Mouse (Mus musculus) spleen, adult 2 months (tissue): ENCODE results near the gene Hdac7. TPM values are rescaled to one million over a fixed set of nuclear protein-coding genes. Genes with fewer than 3 reads are reported as not detected.

ENCODE experiments used
- DNase-seq, 2 experiments: peaks; one replicate each; pipeline versions ENCODE4 v3.0.0 to v3.0.0-alpha.2; 2012 to 2021; ENCODE audit warnings: low spot score in 2 of 2, low read depth in 1 of 2
- H3K27ac ChIP-seq: fragments of 200-500 bp; 2 replicates; pipeline ENCODE4 v1.5.1; 2012; ENCODE audit warnings: low read length, inconsistent platforms; ENCODE audit not compliant: insufficient read depth
- H3K27me3 ChIP-seq: fragments of 200-500 bp; 2 replicates; pipeline ENCODE4 v1.6.1; 2012; ENCODE audit warnings: mild to moderate bottlenecking, moderate library complexity, low read length, inconsistent platforms; ENCODE audit not compliant: control insufficient read depth, insufficient read depth
- H3K36me3 ChIP-seq: fragments of 200-500 bp; 2 replicates; pipeline ENCODE4 v1.6.1; 2012; ENCODE audit warnings: mild to moderate bottlenecking, low read length, inconsistent platforms; ENCODE audit not compliant: control insufficient read depth, insufficient read depth
- H3K4me1 ChIP-seq: fragments of 200-500 bp; 2 replicates; pipeline ENCODE4 v1.6.1; 2011; ENCODE audit warnings: inconsistent platforms; ENCODE audit not compliant: control insufficient read depth, insufficient read depth, insufficient read length
- H3K4me3 ChIP-seq: fragments of 200-500 bp; 2 replicates; pipeline ENCODE4 v1.5.1; 2011; ENCODE audit warnings: mild to moderate bottlenecking, inconsistent platforms; ENCODE audit not compliant: insufficient read depth, insufficient read length; ENCODE audit errors: extremely low read depth
- CTCF ChIP-seq: fragments of 200-500 bp; IDR thresholded peaks from 2 replicates; pipeline ENCODE4 v1.5.1; 2011; ENCODE audit warnings: mild to moderate bottlenecking, inconsistent platforms; ENCODE audit not compliant: insufficient read depth, insufficient read length, insufficient replicate concordance; ENCODE audit errors: extremely low read depth
- POLR2A ChIP-seq: fragments of 200-500 bp; IDR thresholded peaks from 2 replicates; pipeline ENCODE4 v1.6.1; 2011; ENCODE audit warnings: low read depth, low read length, inconsistent platforms
- WGBS: fragments of 180-500 bp; shearing (Covaris S2); methylation state at CpG from one replicate; pipeline ENCODE4 v1.1.7; 2018; 5-methylcytosine and 5-hydroxymethylcytosine counted together
- polyA plus RNA-seq: library from polyadenylated mRNA; depleted of rRNA; stranded (reverse); fragments of >200 nt; gene quantifications from 2 replicates; pipeline ENCODE4 v1.2.3, GENCODE M21; 2012

Gene Hdac7
- polyA plus RNA-seq, 1 experiment: 104 TPM

DNA sequence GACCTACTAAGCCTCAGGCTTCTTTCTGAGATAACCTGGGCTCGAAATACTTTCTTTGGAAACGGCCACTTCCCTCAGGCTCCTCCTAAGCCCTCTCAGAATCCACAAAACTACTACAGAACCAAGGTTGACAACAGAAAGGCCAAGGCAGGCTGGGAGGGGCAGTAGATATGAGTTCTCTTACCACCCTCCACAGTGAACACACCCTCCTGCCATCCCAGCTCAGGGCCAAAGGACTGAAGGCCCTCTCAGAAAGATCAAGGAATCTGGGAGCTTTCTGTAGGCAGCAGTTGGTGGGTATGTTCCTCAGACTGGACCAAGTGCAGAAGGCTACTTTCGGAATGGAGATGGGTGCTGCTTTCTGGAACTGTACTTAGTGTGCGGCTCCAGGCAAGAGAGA lies 29.0 kb downstream of the Hdac7 start:
- Histone ChIP-seq H3K27me3 (no peaks in the 10 kb centered on the region), H3K4me3 (no peak overlapping the region), H3K4me1 (peaks cover 25% of the 10 kb centered on the region; the same call in 1 of the 2 replicates), H3K36me3 (peaks cover 7% of the 10 kb centered on the region; the same call in 1 of the 2 replicates), H3K27ac (no peak overlapping the region)
- TF ChIP-seq CTCF (no peak), POLR2A (no peak)
- over 99% methylated on average over 4 of the region's 4 CpGs for WGBS
- DNase-seq: no peak

DNA sequence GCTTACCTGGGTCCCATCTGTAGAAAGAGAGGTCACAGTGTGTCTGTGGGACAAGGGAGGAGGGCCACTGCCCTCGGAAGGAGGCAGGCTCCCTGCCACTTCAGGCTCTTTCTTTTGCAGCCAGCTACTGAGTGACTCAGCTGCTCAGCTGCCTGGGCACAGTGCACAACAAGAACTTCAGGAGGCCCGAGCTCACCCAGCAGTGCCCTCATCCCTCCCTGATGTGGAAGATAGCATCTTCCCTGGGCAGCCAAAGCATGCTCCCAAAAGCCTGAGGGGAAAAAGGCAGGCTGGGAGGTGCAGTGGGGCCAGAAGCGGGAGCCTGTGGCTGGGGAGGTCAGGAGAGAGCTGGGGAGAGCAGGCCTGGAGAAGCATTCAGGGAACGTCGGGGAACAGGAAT lies 29.6 kb downstream of the Hdac7 start:
- no peak for DNase-seq
- Histone ChIP-seq H3K27ac (no peak overlapping the region; the same call in 1 of the 2 replicates), H3K4me3 (no peak overlapping the region), H3K27me3 (no peaks in the 10 kb centered on the region), H3K4me1 (peaks cover 20% of the 10 kb centered on the region; the same call in 1 of the 2 replicates), H3K36me3 (peaks cover 10% of the 10 kb centered on the region)
- no peak for TF ChIP-seq POLR2A
- no peak for TF ChIP-seq CTCF
- 71% methylated on average over 5 of the region's 5 CpGs for WGBS

DNA sequence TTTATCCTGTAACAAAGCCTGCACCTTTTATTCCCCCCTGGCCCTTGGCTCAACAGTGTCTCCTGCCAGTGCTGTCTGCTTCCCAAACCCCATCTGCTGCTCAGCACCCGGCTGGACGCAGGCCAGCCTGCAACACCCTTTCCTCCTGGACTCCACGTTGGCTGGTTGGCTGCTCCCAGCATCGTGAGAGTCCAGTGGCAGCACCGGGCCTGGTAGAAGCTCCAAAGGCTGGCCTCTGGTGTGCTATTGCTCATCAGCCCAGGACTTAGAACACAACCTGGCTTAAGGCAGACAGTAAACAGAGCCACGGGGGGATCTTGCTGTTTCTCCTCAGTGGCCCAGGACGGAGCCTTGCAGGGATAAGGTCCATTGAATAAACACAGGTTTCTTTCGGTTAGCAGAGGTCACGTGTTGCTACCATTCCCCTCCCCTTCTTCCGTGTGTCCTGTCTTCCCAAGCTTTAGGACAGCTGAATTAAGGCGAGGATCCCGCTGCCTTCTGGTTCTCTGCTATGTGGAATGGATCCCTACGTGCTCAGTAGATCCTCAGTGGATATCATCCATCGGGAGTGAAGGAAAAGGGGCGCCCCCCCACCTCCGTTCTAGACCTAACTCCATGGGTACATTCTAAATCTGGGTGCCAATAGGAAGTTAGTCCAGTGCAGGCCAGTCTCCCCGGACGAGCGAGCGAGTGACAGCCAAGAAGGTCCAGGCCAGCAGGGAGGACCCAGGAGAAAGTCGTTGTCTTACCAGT lies 30.7 kb downstream of the Hdac7 start:
- no peak for DNase-seq
- Histone ChIP-seq H3K27ac (no peak overlapping the region), H3K27me3 (no peaks in the 10 kb centered on the region), H3K4me1 (peaks cover 20% of the 10 kb centered on the region; the same call in 1 of the 2 replicates), H3K4me3 (no peak overlapping the region), H3K36me3 (peaks cover 18% of the 10 kb centered on the region)
- TF ChIP-seq CTCF (no peak), POLR2A (no peak)
- 86% methylated on average over 21 of the region's 21 CpGs for WGBS

DNA sequence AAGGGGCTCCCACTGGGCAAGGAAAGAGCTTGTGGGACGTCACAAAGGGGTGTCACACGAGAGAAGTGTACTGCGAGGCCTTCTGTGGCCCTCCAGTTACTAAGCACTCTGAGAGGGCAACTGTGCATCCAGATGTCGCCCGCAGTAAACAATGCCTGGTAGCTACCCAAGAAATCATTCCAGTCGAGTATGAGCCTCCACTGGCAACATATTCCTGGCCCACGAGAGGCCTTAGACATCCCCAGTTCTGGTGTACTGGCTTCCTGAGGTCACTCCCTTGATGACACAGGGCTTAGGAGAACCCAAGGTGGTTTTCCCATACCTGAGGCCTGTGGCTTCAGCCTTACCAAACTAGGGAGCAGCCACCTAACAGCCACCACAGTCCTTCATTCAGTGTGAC lies 31.4 kb downstream of the Hdac7 start:
- Histone ChIP-seq H3K4me1 (peaks cover 18% of the 10 kb centered on the region; the same call in 1 of the 2 replicates), H3K36me3 (peaks cover 25% of the 10 kb centered on the region), H3K27ac (no peak overlapping the region), H3K4me3 (no peak overlapping the region), H3K27me3 (no peaks in the 10 kb centered on the region)
- 76% methylated on average over 7 of the region's 7 CpGs for WGBS
- no peak for DNase-seq
- no peak for TF ChIP-seq CTCF
- TF ChIP-seq POLR2A: no peak

DNA sequence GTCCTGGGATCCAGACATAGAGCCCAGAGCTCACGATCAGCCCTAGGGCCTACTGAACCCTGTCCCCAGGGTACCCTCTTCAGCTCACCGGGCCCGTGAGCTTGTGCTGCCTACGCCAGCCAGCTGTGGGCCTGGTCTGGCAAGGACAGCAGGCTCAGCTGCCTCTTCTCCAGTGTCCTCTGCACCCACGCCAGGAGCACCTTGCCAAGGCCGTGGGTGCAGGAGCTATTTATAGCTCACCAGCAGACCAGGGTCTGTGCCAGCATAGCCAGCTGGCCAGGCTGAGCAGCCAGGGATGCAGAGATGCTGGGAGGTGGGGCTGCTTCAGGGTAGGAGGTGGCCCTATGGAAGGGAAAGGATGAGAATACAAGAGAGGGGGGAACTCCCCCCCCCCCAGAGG lies 32.2 kb downstream of the Hdac7 start:
- H3K4me1 ChIP-seq: peaks cover 12% of the 10 kb centered on the region; the same call in 1 of the 2 replicates
- H3K4me3 ChIP-seq: no peak overlapping the region
- no peaks in the 10 kb centered on the region for H3K27me3 ChIP-seq
- peaks cover 32% of the 10 kb centered on the region for H3K36me3 ChIP-seq
- no peak overlapping the region for H3K27ac ChIP-seq
- no peak for DNase-seq
- 62% methylated on average over 6 of the region's 6 CpGs for WGBS
- TF ChIP-seq CTCF (no peak), POLR2A (no peak)

DNA sequence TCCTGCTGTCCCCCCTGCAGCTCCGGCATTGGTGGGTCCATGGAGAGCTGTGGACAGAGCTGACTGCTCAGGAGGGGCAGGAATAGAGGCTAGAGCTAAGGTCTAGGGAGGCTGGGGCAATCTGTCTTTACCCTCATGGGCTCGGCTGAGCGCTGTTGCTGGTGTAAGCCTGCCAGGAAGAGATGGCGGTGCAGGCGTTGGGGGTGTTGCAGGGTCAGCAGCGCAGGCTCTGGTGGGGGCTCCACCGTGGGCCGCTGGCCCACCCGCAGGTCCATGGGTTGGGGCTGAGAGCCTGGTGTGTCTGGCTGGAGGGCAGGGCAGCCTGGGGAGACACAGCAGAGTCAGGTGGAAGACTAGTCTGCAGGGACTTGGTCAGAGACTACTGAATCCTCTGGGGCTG lies 33.0 kb downstream of the Hdac7 start:
- no peak for DNase-seq
- 83% methylated on average over 9 of the region's 9 CpGs for WGBS
- TF ChIP-seq CTCF (no peak), POLR2A (no peak)
- H3K4me1 ChIP-seq: peaks cover 6% of the 10 kb centered on the region; the same call in 1 of the 2 replicates
- H3K36me3 ChIP-seq: peaks cover 38% of the 10 kb centered on the region
- no peak overlapping the region for H3K4me3 ChIP-seq
- no peaks in the 10 kb centered on the region for H3K27me3 ChIP-seq
- H3K27ac ChIP-seq: no peak overlapping the region

DNA sequence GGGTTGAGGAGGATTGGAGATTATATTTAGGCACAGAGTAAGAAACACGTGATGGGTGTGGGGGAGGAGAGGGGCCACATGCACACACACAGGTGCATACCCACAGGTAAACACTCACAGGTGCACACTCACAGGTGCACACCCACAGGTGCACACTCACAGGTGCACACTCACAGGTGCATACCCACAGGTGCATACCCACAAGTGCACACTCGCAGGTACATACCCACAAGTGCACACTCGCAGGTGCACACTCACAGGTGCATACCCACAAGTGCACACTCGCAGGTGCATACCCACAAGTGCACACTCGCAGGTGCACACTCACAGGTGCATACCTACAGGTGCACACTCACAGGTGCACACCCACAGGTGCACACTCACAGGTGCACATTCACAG lies 33.9 kb downstream of the Hdac7 start:
- Histone ChIP-seq H3K27me3 (no peaks in the 10 kb centered on the region), H3K36me3 (peaks cover 40% of the 10 kb centered on the region), H3K4me1 (peaks cover 6% of the 10 kb centered on the region; the same call in 1 of the 2 replicates), H3K27ac (no peak overlapping the region), H3K4me3 (no peak overlapping the region)
- DNase-seq: no peak
- 88% methylated on average over 5 of the region's 5 CpGs for WGBS
- no peak for TF ChIP-seq POLR2A
- no peak for TF ChIP-seq CTCF
